In genomic region chr17:34349429-34349828, GRCm38 (mm10) we compare ENCODE assay signal across 9 mouse cellular contexts. TPM values are rescaled to one million over a fixed set of nuclear protein-coding genes. Genes with fewer than 3 reads are reported as not detected.
DNase-seq lines count a peak whose midpoint lies in the region; ATAC-seq and TF ChIP-seq lines count a peak whose summit lies in the region.
"Had no signal": no experiment of that assay in that cellular context is flagged by ENCODE, and none has a peak within 500 bp of the region (broad histone marks: within the 10 kb centered on the region; RNA-seq: fewer than 3 reads in every experiment).

No protein-coding gene starts in this region.

- H3K4me3 ChIP-seq in G1E (ENCODE audit: low read depth, low read length) = no peak overlapping the region
- H3K4me3 ChIP-seq in layer of hippocampus, adult 2 months = no peak overlapping the region

- H3K36me3 ChIP-seq in G1E (replicated peaks) = no peaks in the 10 kb centered on the region

- no peak for ATAC-seq in G1E (ENCODE audit: extremely low read depth, insufficient number of reproducible peaks, low FRiP score, poor library complexity, severe bottlenecking)
- ATAC-seq in activated CD4-positive, CD25-positive, alpha-beta regulatory T cell, adult 4 months = no peak

- peak; percentile 86 for TF ChIP-seq CTCF in G1E (IDR thresholded peaks at IDR 0.05; ENCODE audit: low read depth, low read length)
- TF ChIP-seq CTCF in layer of hippocampus, adult 2 months (conservative IDR thresholded peaks at IDR 0.05) = peak; percentile 96

- no peaks in the 10 kb centered on the region for H3K4me1 ChIP-seq in G1E (ENCODE audit: insufficient read depth, low read depth, low read length)

- DNase-seq in CD4-positive, CD25-positive, alpha-beta regulatory T cell, adult 2 months (ENCODE audit: low read depth, low spot score) = peak; percentile 91
- DNase-seq in G1E (ENCODE audit: low spot score) = peak; percentile 13
- DNase-seq in cerebellum, adult 11-12 months = peak; percentile 15
- DNase-seq in gastrocnemius, adult 8-10 months (ENCODE audit: low spot score in 2 of 2) = peak; percentile 31 to 37
- DNase-seq in layer of hippocampus, adult 2 months (ENCODE audit: low spot score in 2 of 2) = peak; percentile 70 to 87
- peak; percentile 87 for DNase-seq in lung, postnatal 14 days
- DNase-seq in right cerebral cortex, postnatal 4 days = peak; percentile 90

- no peaks in the 10 kb centered on the region; the same call in none of the 2 replicates for H3K27me3 ChIP-seq in G1E (ENCODE audit: insufficient read depth, low read length)

- no peaks in the 10 kb centered on the region for H3K9me3 ChIP-seq in G1E (replicated peaks)

- no peak overlapping the region for H3K27ac ChIP-seq in layer of hippocampus, adult 2 months

RNA-seq across cellular contexts. Expression of gene Btnl2, which starts 5.2 kb away (rescaled TPM):
- total RNA-seq in G1E (2014; fragmentation: Nextera tagmentation) (not detected in 2 replicates), G1E (2017) (0.05 TPM in 1 of 2 replicates, not detected in the other)
- not detected in 2 replicates for polyA plus RNA-seq in G1E (2012)
- under 1 TPM in 2 of 4 experiments, not detected in 2; 0.35 to 0.47 TPM for total RNA-seq in gastrocnemius, adult 8-10 months (2022)
- under 1 TPM; 0.51 to 0.76 TPM for total RNA-seq in layer of hippocampus, adult 2 months (2021)
- polyA plus RNA-seq in activated CD4-positive, CD25-positive, alpha-beta regulatory T cell, adult 4 months (2017; shearing (Covaris generic)) = under 1 TPM; 0.17 to 0.42 TPM

RNA-seq across cellular contexts. Expression of gene H2-Eb2, which starts 24.0 kb away (rescaled TPM):
- total RNA-seq in G1E (2014; fragmentation: Nextera tagmentation) = not detected in 2 replicates
- total RNA-seq in G1E (2017) = 0.05 and 0.06 TPM in 2 replicates
- polyA plus RNA-seq in G1E (2012) = not detected in 2 replicates
- total RNA-seq in gastrocnemius, adult 8-10 months (2022) = not detected
- not detected for total RNA-seq in layer of hippocampus, adult 2 months (2021)
- polyA plus RNA-seq in activated CD4-positive, CD25-positive, alpha-beta regulatory T cell, adult 4 months (2017; shearing (Covaris generic)) = under 1 TPM; 0.13 to 0.36 TPM
- polyA plus RNA-seq: liver, embryonic 16.5 days had no signal

RNA-seq across cellular contexts. Expression of gene Btnl1, which starts 27.5 kb away (rescaled TPM):
- total RNA-seq in G1E (2014; fragmentation: Nextera tagmentation) (not detected in 2 replicates), G1E (2017) (0.22 TPM in 1 of 2 replicates, not detected in the other)
- polyA plus RNA-seq in G1E (2012) = not detected in 2 replicates
- total RNA-seq in gastrocnemius, adult 8-10 months (2022) = not detected
- not detected for total RNA-seq in layer of hippocampus, adult 2 months (2021)
- polyA plus RNA-seq in activated CD4-positive, CD25-positive, alpha-beta regulatory T cell, adult 4 months (2017; shearing (Covaris generic)) = not detected

RNA-seq across cellular contexts. Expression of gene H2-Eb1, which starts 43.8 kb away (rescaled TPM):
- total RNA-seq in G1E (2014; fragmentation: Nextera tagmentation) (not detected in 2 replicates), G1E (2017) (0.12 TPM in 1 of 2 replicates, not detected in the other)
- polyA plus RNA-seq in G1E (2012) = not detected in 2 replicates
- total RNA-seq in gastrocnemius, adult 8-10 months (2022) = 1 to 10 TPM; 2.6 to 6.3 (median 3.7) TPM
- 1 to 10 TPM; 1.0 to 1.3 TPM for total RNA-seq in layer of hippocampus, adult 2 months (2021)
- polyA plus RNA-seq in activated CD4-positive, CD25-positive, alpha-beta regulatory T cell, adult 4 months (2017; shearing (Covaris generic)) = 10 to 100 TPM in 1 of 2 experiments, 1 to 10 TPM in 1; 5.2 to 64.7 TPM

RNA-seq across cellular contexts. Expression of gene BC051142, which starts 49.2 kb away (rescaled TPM):
- total RNA-seq in G1E (2014; fragmentation: Nextera tagmentation) (not detected in 2 replicates), G1E (2017) (0.05 and 0.17 TPM in 2 replicates)
- not detected in 2 replicates for polyA plus RNA-seq in G1E (2012)
- not detected for total RNA-seq in gastrocnemius, adult 8-10 months (2022)
- 1 to 10 TPM; 4.1 to 7.2 TPM for total RNA-seq in layer of hippocampus, adult 2 months (2021)
- 1 to 10 TPM in 1 of 2 experiments, not detected in 1; 2.3 TPM for polyA plus RNA-seq in activated CD4-positive, CD25-positive, alpha-beta regulatory T cell, adult 4 months (2017; shearing (Covaris generic))

Comparison
In these comparisons a context has a peak if more than half of its experiments do, and no peak if none do; other contexts are left out.
1. DNase-seq: peak in every context shown above with its lines; median percentile 91 in CD4-positive, CD25-positive, alpha-beta regulatory T cell, adult 2 months; 90 in right cerebral cortex, postnatal 4 days; 87 in lung, postnatal 14 days; 78 in layer of hippocampus, adult 2 months; 34 in gastrocnemius, adult 8-10 months; 15 in cerebellum, adult 11-12 months; 13 in G1E.